Comparison of ENCODE assay signal across 8 mouse cellular contexts in genomic region chr4:128729033-128729708, GRCm38 (mm10). TPM values are rescaled to one million over a fixed set of nuclear protein-coding genes. Genes with fewer than 3 reads are reported as not detected.
A peak's percentile ranks its signal among the peaks of the same experiment; 100 is the strongest.
DNase-seq lines count a peak whose midpoint lies in the region; ATAC-seq lines count a peak whose summit lies in the region.

No protein-coding gene starts in this region.

- DNase-seq in frontal cortex, postnatal 10 days (ENCODE audit: low spot score in 2 of 2) = no peak
- DNase-seq in thymus, adult 18-20 months = no peak
- no peak for DNase-seq in adrenal gland, postnatal 14 days

- WGBS in embryonic facial prominence, embryonic 15.5 days = 8% methylated on average over 15 of the region's 15 CpGs
- 23% methylated on average over 15 of the region's 15 CpGs for WGBS in limb, embryonic 13.5 days
- 5% methylated on average over 15 of the region's 15 CpGs for WGBS in neural tube, embryonic 15.5 days

- peak overlapping the region; percentile 91 for H3K27ac ChIP-seq in embryonic facial prominence, embryonic 15.5 days (replicated peaks)
- peak overlapping the region; percentile 48; the same call in 1 of the 2 replicates for H3K27ac ChIP-seq in limb, embryonic 13.5 days
- peak overlapping the region; percentile 94 for H3K27ac ChIP-seq in neural tube, embryonic 15.5 days (replicated peaks)

- ATAC-seq in megakaryocyte, adult 5-6 weeks (ENCODE audit: poor library complexity, severe bottlenecking) = no peak
- ATAC-seq in embryonic facial prominence, embryonic 15.5 days (ENCODE audit: insufficient number of reproducible peaks, low FRiP score, low TSS enrichment, low read depth) = no peak
- no peak for ATAC-seq in limb, embryonic 13.5 days (ENCODE audit: low FRiP score, low read depth)
- no peak for ATAC-seq in neural tube, embryonic 15.5 days (ENCODE audit: low FRiP score)

- peak overlapping the region; percentile 95 for H3K9ac ChIP-seq in embryonic facial prominence, embryonic 15.5 days
- peak overlapping the region; percentile 100 for H3K9ac ChIP-seq in limb, embryonic 13.5 days
- H3K9ac ChIP-seq in neural tube, embryonic 15.5 days (replicated peaks) = peak overlapping the region; percentile 100

- H3K9me3 ChIP-seq in megakaryocyte, embryonic 14.5 days = no peaks in the 10 kb centered on the region
- H3K9me3 ChIP-seq in embryonic facial prominence, embryonic 15.5 days (replicated peaks) = no peaks in the 10 kb centered on the region
- no peaks in the 10 kb centered on the region for H3K9me3 ChIP-seq in limb, embryonic 13.5 days
- H3K9me3 ChIP-seq in neural tube, embryonic 15.5 days (replicated peaks) = no peaks in the 10 kb centered on the region

- H3K36me3 ChIP-seq in megakaryocyte, embryonic 14.5 days (replicated peaks; ENCODE audit: low read length) = peaks cover 66% of the 10 kb centered on the region
- peaks cover 3% of the 10 kb centered on the region; the same call in 1 of the 2 replicates for H3K36me3 ChIP-seq in embryonic facial prominence, embryonic 15.5 days
- peaks cover 19% of the 10 kb centered on the region for H3K36me3 ChIP-seq in limb, embryonic 13.5 days
- 0 out of 2 replicates have a peak, but pooled peaks cover 2% of the 10 kb centered on the region for H3K36me3 ChIP-seq in neural tube, embryonic 15.5 days

- peak overlapping the region; percentile 63 for H3K4me2 ChIP-seq in embryonic facial prominence, embryonic 15.5 days (replicated peaks)
- peak overlapping the region; percentile 86 for H3K4me2 ChIP-seq in limb, embryonic 13.5 days (replicated peaks)
- peak overlapping the region; percentile 88 for H3K4me2 ChIP-seq in neural tube, embryonic 15.5 days

- H3K4me1 ChIP-seq in megakaryocyte, embryonic 14.5 days = peaks cover 55% of the 10 kb centered on the region
- H3K4me1 ChIP-seq in embryonic facial prominence, embryonic 15.5 days = peaks cover 51% of the 10 kb centered on the region
- H3K4me1 ChIP-seq in limb, embryonic 13.5 days = peaks cover 63% of the 10 kb centered on the region
- H3K4me1 ChIP-seq in neural tube, embryonic 15.5 days = peaks cover 76% of the 10 kb centered on the region

- H3K27me3 ChIP-seq in megakaryocyte, embryonic 14.5 days (replicated peaks) = no peaks in the 10 kb centered on the region
- H3K27me3 ChIP-seq in embryonic facial prominence, embryonic 15.5 days = no peaks in the 10 kb centered on the region
- 0 out of 2 replicates have a peak, but pooled peaks cover 3% of the 10 kb centered on the region for H3K27me3 ChIP-seq in limb, embryonic 13.5 days
- H3K27me3 ChIP-seq in neural tube, embryonic 15.5 days (replicated peaks) = no peaks in the 10 kb centered on the region

- H3K4me3 ChIP-seq in megakaryocyte, embryonic 14.5 days (replicated peaks) = peak overlapping the region; percentile 96
- peak overlapping the region; percentile 90 for H3K4me3 ChIP-seq in embryonic facial prominence, embryonic 15.5 days (replicated peaks)
- H3K4me3 ChIP-seq in limb, embryonic 13.5 days = peak overlapping the region; percentile 98
- H3K4me3 ChIP-seq in neural tube, embryonic 15.5 days (replicated peaks) = peak overlapping the region; percentile 93

RNA-seq across cellular contexts. Expression of gene A3galt2, which starts 26.0 kb away (rescaled TPM):
- polyA plus RNA-seq in megakaryocyte, embryonic 14.5 days (2012; ENCODE audit: insufficient read depth, low replicate concordance) = 0.49 TPM in 1 of 2 replicates, not detected in the other
- 0.09 and 0.21 TPM in 2 replicates for total RNA-seq in megakaryocyte, adult 5-6 weeks (2015)
- total RNA-seq in megakaryocyte, adult 5-6 weeks (2017) = 0.11 TPM in 1 of 2 replicates, not detected in the other
- 0.12 and 0.15 TPM in 2 replicates for polyA plus RNA-seq in embryonic facial prominence, embryonic 15.5 days (2015; fragmentation: Nextera tagmentation; extraction: Ambion mirVana)
- polyA plus RNA-seq in limb, embryonic 13.5 days (2015; fragmentation: Nextera tagmentation; extraction: Ambion mirVana) = 0.09 and 0.15 TPM in 2 replicates
- 0.34 and 0.41 TPM in 2 replicates for polyA plus RNA-seq in neural tube, embryonic 15.5 days (2015; fragmentation: Nextera tagmentation; extraction: Ambion mirVana)
- 0.26 TPM in 2 replicates for total RNA-seq in adrenal gland, postnatal 14 days (2021)
